Mouse (Mus musculus): Measurements from ENCODE around the gene Pdlim5. TPM values are rescaled to one million over a fixed set of nuclear protein-coding genes. Genes with fewer than 3 reads are reported as not detected.

Gene Pdlim5
- total RNA-seq, 2 experiments from 2014 or later, result 16.7 to 17.5 TPM

GRCm38 (mm10) chr3:142280366-142281092 is 115.0 kb downstream of the Pdlim5 start:
- ATAC-seq (replicated peaks; ENCODE audit: poor library complexity, severe bottlenecking), result no peak

- no peak for ATAC-seq (replicated peaks; ENCODE audit: poor library complexity, severe bottlenecking)
These were observed 116.5 kb downstream of the Pdlim5 start for GRCm38 (mm10) chr3:142279011-142279410.

- no peak for ATAC-seq (replicated peaks; ENCODE audit: poor library complexity, severe bottlenecking)
These were observed 119.0 kb downstream of the Pdlim5 start for GRCm38 (mm10) chr3:142276506-142276905.

GRCm38 (mm10) chr3:142274993-142275392 is 120.5 kb downstream of the Pdlim5 start:
- ATAC-seq (replicated peaks; ENCODE audit: poor library complexity, severe bottlenecking), result 0 out of 2 replicates have a peak, but pooled peaks have one; percentile 50

GRCm38 (mm10) chr3:142274451-142274850 is 121.0 kb downstream of the Pdlim5 start:
- ATAC-seq (replicated peaks; ENCODE audit: poor library complexity, severe bottlenecking), result no peak

- ATAC-seq (replicated peaks; ENCODE audit: poor library complexity, severe bottlenecking), result peak; percentile 67
These were observed 122.2 kb downstream of the Pdlim5 start for GRCm38 (mm10) chr3:142273265-142273664.

GRCm38 (mm10) chr3:142256371-142256770 is 139.1 kb downstream of the Pdlim5 start:
- ATAC-seq (replicated peaks; ENCODE audit: poor library complexity, severe bottlenecking), result no peak

- ATAC-seq (replicated peaks; ENCODE audit: poor library complexity, severe bottlenecking), result no peak
These were observed 143.4 kb downstream of the Pdlim5 start for GRCm38 (mm10) chr3:142252086-142252485.

- no peak for ATAC-seq (replicated peaks; ENCODE audit: poor library complexity, severe bottlenecking)
These were observed 146.0 kb downstream of the Pdlim5 start for GRCm38 (mm10) chr3:142249458-142249857.

GRCm38 (mm10) chr3:142243263-142243662 is 152.2 kb downstream of the Pdlim5 start:
- peak; percentile 88 for ATAC-seq (replicated peaks; ENCODE audit: poor library complexity, severe bottlenecking)

GRCm38 (mm10) chr3:142239298-142239697 is 156.2 kb downstream of the Pdlim5 start:
- ATAC-seq (replicated peaks; ENCODE audit: poor library complexity, severe bottlenecking), result no peak

GRCm38 (mm10) chr3:142238260-142239046 is 157.0 kb downstream of the Pdlim5 start:
- no peak for ATAC-seq (replicated peaks; ENCODE audit: poor library complexity, severe bottlenecking)

- ATAC-seq (replicated peaks; ENCODE audit: poor library complexity, severe bottlenecking), result no peak
These were observed 157.9 kb downstream of the Pdlim5 start for GRCm38 (mm10) chr3:142237621-142238020.

- ATAC-seq (replicated peaks; ENCODE audit: poor library complexity, severe bottlenecking), result no peak
These were observed 161.7 kb downstream of the Pdlim5 start for GRCm38 (mm10) chr3:142233606-142234465.

- ATAC-seq (replicated peaks; ENCODE audit: poor library complexity, severe bottlenecking), result no peak
These were observed 166.8 kb downstream of the Pdlim5 start for GRCm38 (mm10) chr3:142228665-142229064.

GRCm38 (mm10) chr3:142222471-142223103 is 172.9 kb downstream of the Pdlim5 start:
- no peak for ATAC-seq (replicated peaks; ENCODE audit: poor library complexity, severe bottlenecking)

GRCm38 (mm10) chr3:142219910-142220309 is 175.6 kb downstream of the Pdlim5 start:
- ATAC-seq (replicated peaks; ENCODE audit: poor library complexity, severe bottlenecking), result no peak

- no peak for ATAC-seq (replicated peaks; ENCODE audit: poor library complexity, severe bottlenecking)
These were observed 182.7 kb downstream of the Pdlim5 start for GRCm38 (mm10) chr3:142212821-142213220.

- ATAC-seq (replicated peaks; ENCODE audit: poor library complexity, severe bottlenecking), result no peak
These were observed 183.3 kb downstream of the Pdlim5 start for GRCm38 (mm10) chr3:142212186-142212585.

- no peak for ATAC-seq (replicated peaks; ENCODE audit: poor library complexity, severe bottlenecking)
These were observed 185.5 kb downstream of the Pdlim5 start for GRCm38 (mm10) chr3:142209981-142210380.
